Mouse (Mus musculus): ENCODE measurements at regions not wholly inside any gene's neighbourhood (a gene's known extent, or its start where the extent isn't known, plus 50 kb on each side); places are given as distances from the start of the nearest gene placed in this dataset.

DNA sequence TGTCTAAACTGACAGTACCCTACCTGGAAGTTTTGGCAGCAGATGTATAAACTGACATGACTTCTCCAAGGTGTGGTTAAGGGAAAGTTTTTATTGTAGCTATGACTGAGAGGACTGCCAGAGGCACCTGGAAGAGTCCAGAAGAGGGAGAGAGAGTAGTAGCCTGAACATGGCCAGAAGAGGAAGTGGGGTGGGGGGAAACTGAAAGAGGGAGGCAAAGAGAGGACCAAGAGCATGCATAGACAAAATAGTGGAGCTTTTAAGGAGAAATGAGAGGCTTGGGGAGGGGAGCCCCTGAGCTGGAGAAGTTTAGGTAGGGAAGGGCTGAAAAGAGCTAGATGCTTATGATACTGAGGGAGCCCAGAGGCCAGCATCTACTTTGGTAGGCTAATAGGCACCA, 255.2 kb upstream of the Id2 start:
- Histone ChIP-seq H3K27me3 (replicated peaks) (no peaks in the 10 kb centered on the region), H3K4me2 (replicated peaks) (no peak overlapping the region)
- ATAC-seq, result no peak

DNA sequence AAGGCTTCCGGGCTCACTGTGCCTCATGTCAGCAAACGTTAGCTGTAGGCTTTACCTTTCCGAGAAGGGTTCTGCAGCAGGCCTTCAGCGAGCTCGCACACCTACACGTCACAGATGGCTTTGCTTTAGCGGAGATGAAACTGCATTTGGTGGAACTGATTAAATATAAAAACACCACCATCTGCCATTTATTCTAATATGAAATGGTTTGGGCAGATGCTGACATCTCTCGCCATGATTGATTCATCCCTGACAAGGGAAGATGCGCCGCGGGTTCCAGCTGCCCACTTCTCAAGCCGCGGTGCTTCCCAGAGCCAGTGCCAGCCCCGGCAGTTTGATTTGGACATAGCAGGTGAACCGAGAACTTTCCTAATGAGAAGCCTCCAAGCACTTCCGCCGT, 247.4 kb upstream of the Id2 start:
- no peak overlapping the region for H3K4me3 ChIP-seq (replicated peaks)
- H3K27ac ChIP-seq, result no peak overlapping the region
- no peaks in the 10 kb centered on the region for H3K36me3 ChIP-seq
- no peak overlapping the region for H3K9ac ChIP-seq
- H3K4me2 ChIP-seq (replicated peaks), result no peak overlapping the region
- no peak for ATAC-seq
- WGBS, result 75% methylated on average over 17 of the region's 17 CpGs
- H3K27me3 ChIP-seq (replicated peaks), result no peaks in the 10 kb centered on the region
- no peaks in the 10 kb centered on the region for H3K4me1 ChIP-seq (replicated peaks)
- no peaks in the 10 kb centered on the region for H3K9me3 ChIP-seq

More for the DNA sequence above, 255.2 kb upstream of the Id2 start:
- H3K36me3 ChIP-seq, result no peaks in the 10 kb centered on the region
- H3K4me3 ChIP-seq (replicated peaks), result no peak overlapping the region
- H3K4me1 ChIP-seq (replicated peaks), result no peaks in the 10 kb centered on the region
- H3K9ac ChIP-seq, result no peak overlapping the region
- H3K9me3 ChIP-seq, result no peaks in the 10 kb centered on the region
- no peak overlapping the region for H3K27ac ChIP-seq

DNA sequence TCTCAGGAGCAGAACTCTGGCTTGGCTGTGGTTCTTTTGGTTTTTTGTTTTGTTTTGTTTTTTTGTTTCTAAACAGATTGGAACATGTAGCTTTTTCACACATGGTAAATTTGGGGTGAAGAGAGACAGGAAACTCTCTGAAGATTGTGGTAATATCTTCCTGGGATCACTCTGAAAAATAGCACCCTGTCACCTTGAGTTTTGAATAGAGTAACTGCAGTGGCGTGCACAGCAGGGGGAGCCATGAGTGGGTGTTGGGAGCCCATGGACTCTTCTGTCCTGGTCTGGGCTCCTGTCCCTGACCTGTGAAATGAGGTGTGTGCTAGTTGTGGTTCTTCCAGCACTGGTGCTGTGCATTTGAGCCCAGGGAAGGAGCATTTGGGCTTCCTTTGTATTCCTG, 241.8 kb upstream of the Id2 start:
- Histone ChIP-seq H3K9me3 (no peaks in the 10 kb centered on the region), H3K4me3 (replicated peaks) (no peak overlapping the region), H3K27me3 (replicated peaks) (no peaks in the 10 kb centered on the region), H3K27ac (no peak overlapping the region), H3K4me1 (replicated peaks) (no peaks in the 10 kb centered on the region), H3K4me2 (replicated peaks) (no peak overlapping the region), H3K36me3 (no peaks in the 10 kb centered on the region), H3K9ac (no peak overlapping the region)
- no peak for ATAC-seq
- WGBS, result 79% methylated on average over 1 of the region's 1 CpGs

DNA sequence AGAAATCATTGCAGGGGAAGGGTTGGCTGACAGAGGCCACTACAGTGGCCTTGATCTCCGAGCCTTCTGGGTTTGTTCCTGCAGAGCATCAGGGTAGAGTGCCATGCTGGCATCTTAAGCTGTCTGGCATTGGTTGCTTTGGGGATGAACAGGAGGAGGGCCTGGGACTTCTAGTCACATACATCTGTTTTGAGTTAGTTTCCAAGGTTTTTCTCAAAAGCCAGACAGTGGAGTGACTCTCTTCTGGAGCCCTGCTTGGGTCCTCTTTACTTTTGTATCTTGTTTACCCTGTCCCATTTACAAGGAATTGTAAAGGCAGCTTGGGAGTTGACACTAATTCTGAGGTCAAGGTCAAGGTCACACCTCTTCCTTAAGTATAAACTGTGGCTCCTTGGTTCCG, 239.0 kb upstream of the Id2 start:
- H3K36me3 ChIP-seq, result no peaks in the 10 kb centered on the region
- H3K4me3 ChIP-seq (replicated peaks), result no peak overlapping the region
- H3K27ac ChIP-seq, result no peak overlapping the region
- 56% methylated on average over 2 of the region's 2 CpGs for WGBS
- no peak for ATAC-seq
- H3K4me1 ChIP-seq (replicated peaks), result no peaks in the 10 kb centered on the region
- no peak overlapping the region for H3K9ac ChIP-seq
- H3K4me2 ChIP-seq (replicated peaks), result no peak overlapping the region
- no peaks in the 10 kb centered on the region for H3K9me3 ChIP-seq
- H3K27me3 ChIP-seq (replicated peaks), result no peaks in the 10 kb centered on the region

DNA sequence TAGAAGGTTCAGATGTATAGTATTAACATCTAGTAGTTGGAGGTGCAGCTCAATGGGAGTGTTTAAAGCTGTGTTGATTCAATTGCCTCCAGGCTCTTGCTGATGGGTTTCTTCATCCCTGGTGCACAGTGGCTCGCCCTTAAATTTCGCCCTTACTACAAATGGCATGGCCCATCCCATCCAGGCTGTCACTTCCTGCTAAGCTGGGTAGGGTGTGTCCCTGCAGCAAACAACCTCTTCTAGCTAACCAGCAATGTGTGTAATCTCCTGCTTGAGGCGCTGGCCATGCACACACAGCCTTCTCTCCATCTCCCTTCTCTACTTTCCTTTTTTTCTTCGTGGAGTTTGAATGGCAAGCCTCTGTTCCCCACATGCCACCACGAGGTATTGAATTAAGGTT, 238.1 kb upstream of the Id2 start:
- Histone ChIP-seq H3K27ac (no peak overlapping the region), H3K36me3 (no peaks in the 10 kb centered on the region), H3K9me3 (no peaks in the 10 kb centered on the region), H3K4me2 (replicated peaks) (no peak overlapping the region), H3K4me1 (replicated peaks) (no peaks in the 10 kb centered on the region), H3K27me3 (replicated peaks) (no peaks in the 10 kb centered on the region), H3K4me3 (replicated peaks) (no peak overlapping the region), H3K9ac (no peak overlapping the region)
- ATAC-seq, result no peak
- 75% methylated on average over 5 of the region's 5 CpGs for WGBS

DNA sequence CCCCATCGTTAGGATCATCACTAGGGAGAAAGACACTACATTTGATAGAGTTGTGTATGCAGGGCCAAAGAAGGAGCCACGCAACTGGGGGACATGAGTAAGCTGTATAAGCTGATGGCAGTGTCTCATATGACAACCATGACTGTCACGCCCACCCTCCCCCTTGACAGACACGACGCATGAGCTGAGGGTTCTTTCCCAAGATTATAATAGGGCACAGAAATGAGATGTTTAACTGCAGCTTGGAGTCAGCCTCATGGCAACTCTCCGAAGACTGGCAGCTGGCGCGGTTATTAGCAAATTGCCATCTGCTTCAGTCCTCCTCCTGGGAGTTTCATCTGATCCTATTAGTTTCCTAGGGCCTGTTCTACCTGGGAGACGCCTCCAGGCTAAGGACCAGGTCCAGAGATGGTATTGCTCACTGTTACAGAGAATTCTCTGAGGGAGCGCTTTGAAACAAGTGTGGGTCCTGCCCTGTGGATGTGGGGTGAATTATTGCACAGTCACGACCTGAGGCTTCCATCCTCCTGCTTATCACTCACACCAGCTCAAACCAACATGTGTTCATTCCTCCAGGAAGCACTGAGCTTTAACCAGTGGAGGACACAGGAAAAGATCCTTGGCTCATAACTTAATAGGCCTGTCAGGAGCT, 235.6 kb upstream of the Id2 start:
- H3K27me3 ChIP-seq (replicated peaks), result no peaks in the 10 kb centered on the region
- H3K4me3 ChIP-seq (replicated peaks), result no peak overlapping the region
- no peaks in the 10 kb centered on the region for H3K4me1 ChIP-seq (replicated peaks)
- no peak overlapping the region for H3K9ac ChIP-seq
- no peaks in the 10 kb centered on the region for H3K9me3 ChIP-seq
- H3K36me3 ChIP-seq, result no peaks in the 10 kb centered on the region
- no peak overlapping the region for H3K27ac ChIP-seq
- H3K4me2 ChIP-seq (replicated peaks), result no peak overlapping the region
- ATAC-seq, result no peak
- WGBS, result 89% methylated on average over 11 of the region's 11 CpGs

DNA sequence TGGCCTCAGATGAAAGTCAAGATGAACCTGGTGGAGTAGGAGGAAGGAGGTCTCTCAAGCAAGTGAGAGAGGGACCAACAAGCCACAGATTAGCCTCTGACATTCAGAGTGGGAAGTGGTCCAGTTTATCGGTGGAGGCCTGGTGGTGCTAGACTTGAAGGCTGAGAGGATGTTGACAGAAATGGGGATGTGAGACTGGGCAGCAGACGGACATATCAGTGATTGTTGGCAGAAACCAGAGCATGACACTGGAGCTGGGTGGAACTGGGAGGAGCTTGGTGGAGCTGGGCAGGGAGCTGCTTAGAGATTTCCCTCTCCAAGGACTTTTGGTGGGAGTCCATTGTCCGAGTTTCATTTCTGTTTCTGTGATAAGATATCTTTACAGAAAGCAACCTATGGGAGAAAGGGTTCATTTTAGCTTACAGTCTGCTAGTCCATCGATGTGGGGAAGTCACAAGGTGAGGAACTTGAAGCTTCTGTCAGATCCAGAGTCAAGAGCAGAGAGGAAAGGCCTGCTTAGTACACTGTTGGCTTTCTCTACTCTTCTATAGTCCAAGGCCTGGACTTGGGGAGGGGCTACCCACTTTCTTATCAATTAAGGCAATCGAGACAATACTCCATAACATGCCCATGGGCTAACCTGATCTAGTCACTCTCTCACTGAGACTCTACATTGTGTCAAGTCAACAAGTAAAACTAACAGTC, 233.2 kb upstream of the Id2 start:
- no peaks in the 10 kb centered on the region for H3K4me1 ChIP-seq (replicated peaks)
- ATAC-seq, result no peak
- H3K36me3 ChIP-seq, result no peaks in the 10 kb centered on the region
- WGBS, result 66% methylated on average over 5 of the region's 5 CpGs
- H3K4me3 ChIP-seq (replicated peaks), result no peak overlapping the region
- H3K27ac ChIP-seq, result no peak overlapping the region
- no peaks in the 10 kb centered on the region for H3K9me3 ChIP-seq
- no peak overlapping the region for H3K4me2 ChIP-seq (replicated peaks)
- no peak overlapping the region for H3K9ac ChIP-seq
- no peaks in the 10 kb centered on the region for H3K27me3 ChIP-seq (replicated peaks)

DNA sequence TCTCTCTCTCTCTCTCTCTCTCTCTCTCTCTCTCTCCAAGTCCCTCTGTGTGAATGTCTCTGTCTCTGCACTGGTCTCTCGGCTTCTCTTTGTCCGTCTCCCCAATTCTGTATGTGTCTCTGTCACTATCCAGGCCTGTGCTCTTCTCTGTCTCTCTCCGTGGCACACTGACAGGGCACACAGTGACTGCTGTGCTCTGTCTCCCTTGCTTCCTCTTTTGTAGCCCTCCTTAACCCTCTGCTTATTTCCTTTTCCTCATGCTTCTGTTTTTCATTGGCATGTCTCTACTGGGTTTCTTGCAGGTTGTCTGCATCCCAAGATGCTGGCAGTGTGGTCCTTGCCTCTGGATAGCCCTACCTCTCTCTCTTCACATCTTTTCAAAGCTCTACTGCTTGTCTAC, 229.0 kb upstream of the Id2 start:
- Histone ChIP-seq H3K27ac (no peak overlapping the region), H3K36me3 (no peaks in the 10 kb centered on the region), H3K4me1 (replicated peaks) (no peaks in the 10 kb centered on the region), H3K4me3 (replicated peaks) (no peak overlapping the region), H3K9ac (no peak overlapping the region), H3K9me3 (no peaks in the 10 kb centered on the region), H3K4me2 (replicated peaks) (no peak overlapping the region), H3K27me3 (replicated peaks) (no peaks in the 10 kb centered on the region)
- 80% methylated on average over 3 of the region's 3 CpGs for WGBS
- no peak for ATAC-seq

DNA sequence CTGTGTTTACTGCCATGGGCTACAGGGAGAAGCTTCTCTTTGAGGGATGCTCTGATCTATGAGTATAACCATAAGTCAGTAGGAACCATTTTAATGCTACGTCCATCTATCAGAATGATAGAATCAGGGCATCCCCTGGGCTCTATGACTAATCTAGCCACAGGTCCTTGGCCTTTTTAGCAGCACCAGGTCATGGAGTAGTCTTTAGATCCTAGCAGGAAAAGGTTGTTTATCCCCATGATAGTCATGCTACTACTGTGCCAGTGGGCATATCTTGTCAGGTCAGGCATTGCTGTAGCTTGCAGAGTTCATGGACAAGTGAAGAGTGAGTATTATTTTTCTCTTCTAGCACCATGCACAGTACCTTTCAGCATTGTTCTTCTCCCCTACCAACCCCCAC, 226.2 kb upstream of the Id2 start:
- Histone ChIP-seq H3K36me3 (no peaks in the 10 kb centered on the region), H3K4me3 (replicated peaks) (no peak overlapping the region), H3K9ac (no peak overlapping the region), H3K9me3 (no peaks in the 10 kb centered on the region), H3K4me2 (replicated peaks) (no peak overlapping the region), H3K27ac (no peak overlapping the region), H3K4me1 (replicated peaks) (no peaks in the 10 kb centered on the region), H3K27me3 (replicated peaks) (no peaks in the 10 kb centered on the region)
- 79% methylated on average over 1 of the region's 1 CpGs for WGBS
- no peak for ATAC-seq

DNA sequence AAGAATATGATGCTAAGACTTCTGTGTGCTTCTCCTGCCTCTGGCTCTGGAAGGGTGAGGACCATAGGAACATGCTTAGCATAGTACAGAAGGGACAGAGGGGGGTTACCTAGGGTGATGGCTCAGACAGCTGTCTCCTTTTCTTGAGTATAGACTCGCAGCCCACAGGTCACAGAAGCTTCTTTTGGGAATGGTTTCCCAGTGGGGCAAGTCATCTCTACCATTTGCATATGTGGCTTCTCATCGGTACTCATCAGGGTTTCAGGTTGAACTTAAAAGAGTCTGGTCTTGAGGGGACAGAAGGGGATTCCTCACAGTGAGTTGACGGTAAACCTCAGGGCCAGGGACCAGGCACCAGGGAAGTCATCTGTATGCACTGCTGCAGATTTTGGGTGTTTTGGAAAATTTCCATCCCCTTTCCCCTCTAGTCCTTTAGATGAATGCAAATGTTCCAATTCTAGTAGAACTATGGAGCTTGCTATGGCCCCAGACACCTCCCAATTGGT, 223.4 kb upstream of the Id2 start:
- no peaks in the 10 kb centered on the region for H3K4me1 ChIP-seq (replicated peaks)
- ATAC-seq, result no peak
- no peak overlapping the region for H3K9ac ChIP-seq
- no peaks in the 10 kb centered on the region for H3K9me3 ChIP-seq
- no peak overlapping the region for H3K4me3 ChIP-seq (replicated peaks)
- WGBS, result 88% methylated on average over 3 of the region's 3 CpGs
- H3K4me2 ChIP-seq (replicated peaks), result no peak overlapping the region
- H3K27ac ChIP-seq, result no peak overlapping the region
- no peaks in the 10 kb centered on the region for H3K36me3 ChIP-seq
- H3K27me3 ChIP-seq (replicated peaks), result no peaks in the 10 kb centered on the region

DNA sequence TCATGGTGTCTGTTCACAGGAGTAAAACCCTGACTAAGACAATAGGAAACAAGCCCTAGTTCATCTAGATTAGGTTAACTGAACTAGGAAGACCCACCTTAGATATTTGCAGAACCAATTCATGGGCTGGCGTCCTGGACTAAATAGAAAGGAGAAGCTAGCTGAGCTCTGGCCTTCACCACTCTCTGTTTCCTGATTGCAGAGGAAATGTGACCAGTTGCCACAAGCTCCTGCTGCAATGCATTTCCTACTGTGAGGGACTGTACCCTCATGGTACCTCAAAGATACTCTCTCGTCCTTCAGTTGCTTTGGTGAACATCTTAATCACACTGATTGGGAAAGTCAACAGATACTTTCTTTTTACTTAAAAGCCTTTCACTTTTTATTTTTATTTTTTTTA, 222.9 kb upstream of the Id2 start:
- no peak for ATAC-seq

DNA sequence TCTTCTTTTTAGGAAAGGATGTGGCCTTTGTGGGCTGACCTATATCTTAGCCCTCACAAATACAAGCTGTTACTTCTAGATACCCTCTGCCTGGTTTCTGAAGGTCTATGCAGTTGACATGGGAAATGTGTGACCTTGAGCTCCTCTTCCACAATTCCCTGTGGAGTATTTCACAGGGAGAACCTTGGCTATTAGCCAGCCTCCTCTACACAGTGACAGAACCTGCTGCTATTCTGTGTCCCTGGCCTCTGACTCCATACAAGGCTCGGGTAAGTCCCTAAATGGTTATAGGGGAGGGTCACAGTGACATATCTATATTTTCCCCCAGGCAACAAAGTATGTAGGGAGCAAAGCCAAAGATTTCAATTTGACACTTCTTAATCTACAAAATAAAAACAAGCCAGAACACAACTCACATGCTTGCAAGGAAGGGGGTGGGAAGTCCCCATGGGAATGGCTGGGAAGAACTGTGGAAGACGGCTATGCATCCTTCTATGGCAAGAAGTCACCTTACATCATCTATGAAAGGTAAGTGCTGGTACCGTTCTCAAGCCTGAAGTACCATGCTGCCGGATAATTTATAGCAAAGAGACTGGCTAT, 221.2 kb upstream of the Id2 start:
- 78% methylated on average over 4 of the region's 4 CpGs for WGBS
- no peak overlapping the region for H3K27ac ChIP-seq
- H3K4me2 ChIP-seq (replicated peaks), result no peak overlapping the region
- no peak for ATAC-seq
- no peaks in the 10 kb centered on the region for H3K9me3 ChIP-seq
- no peak overlapping the region for H3K9ac ChIP-seq
- H3K36me3 ChIP-seq, result no peaks in the 10 kb centered on the region
- no peak overlapping the region for H3K4me3 ChIP-seq (replicated peaks)
- H3K4me1 ChIP-seq (replicated peaks), result no peaks in the 10 kb centered on the region
- H3K27me3 ChIP-seq (replicated peaks), result no peaks in the 10 kb centered on the region

More for the DNA sequence above, 222.9 kb upstream of the Id2 start:
- H3K27me3 ChIP-seq (replicated peaks), result no peaks in the 10 kb centered on the region
- H3K9ac ChIP-seq, result no peak overlapping the region
- no peak overlapping the region for H3K4me2 ChIP-seq (replicated peaks)
- 90% methylated on average over 2 of the region's 2 CpGs for WGBS
- no peaks in the 10 kb centered on the region for H3K9me3 ChIP-seq
- H3K4me3 ChIP-seq (replicated peaks), result no peak overlapping the region
- no peaks in the 10 kb centered on the region for H3K36me3 ChIP-seq
- H3K4me1 ChIP-seq (replicated peaks), result no peaks in the 10 kb centered on the region
- no peak overlapping the region for H3K27ac ChIP-seq

DNA sequence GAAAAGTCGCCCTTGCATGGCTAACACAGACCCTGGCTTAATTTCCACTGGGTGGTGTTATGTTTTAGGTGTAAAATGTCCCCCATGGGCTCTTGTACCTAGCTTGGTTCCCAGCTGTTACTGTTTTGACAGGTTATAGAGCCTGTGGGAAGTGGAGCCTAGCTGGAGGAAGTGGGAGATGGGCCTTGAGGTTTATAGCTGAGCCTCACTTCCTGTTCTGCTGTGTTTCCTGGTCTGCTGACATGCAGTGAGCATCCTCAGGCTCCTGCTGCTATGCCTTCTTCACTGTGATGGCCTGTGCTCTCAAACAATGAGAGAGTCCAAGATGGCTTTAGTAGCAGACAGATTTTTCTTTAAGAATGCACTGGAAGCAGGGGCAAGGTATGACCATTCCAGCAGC, 219.0 kb upstream of the Id2 start:
- Histone ChIP-seq H3K9ac (no peak overlapping the region), H3K4me2 (replicated peaks) (no peak overlapping the region), H3K4me3 (replicated peaks) (no peak overlapping the region), H3K27ac (no peak overlapping the region), H3K9me3 (no peaks in the 10 kb centered on the region), H3K27me3 (replicated peaks) (no peaks in the 10 kb centered on the region), H3K4me1 (replicated peaks) (no peaks in the 10 kb centered on the region), H3K36me3 (no peaks in the 10 kb centered on the region)
- no peak for ATAC-seq
- 88% methylated on average over 1 of the region's 1 CpGs for WGBS

Measured in intestine, embryonic 15.5 days (tissue).